Mouse (Mus musculus): Measurements from ENCODE around the gene Ckb.

- TF ChIP-seq CTCF (IDR thresholded peaks at IDR 0.05; ENCODE audit: low read depth, low read length) (no peak), GATA1 (IDR thresholded peaks at IDR 0.05; ENCODE audit: borderline replicate concordance, low read length) (no peak)
Measured at GRCm38 (mm10) chr12:111692899-111693298, 20.8 kb upstream of the Ckb start.
